Mouse (Mus musculus) retina, postnatal 7 days (tissue): ENCODE measurements around the gene Gm5065.

Experiments used
- DNase-seq: peaks from one replicate; pipeline ENCODE4 v3.0.0-alpha.2; 2012; ENCODE audit warnings: low read depth, low spot score

Gene Gm5065

GRCm38 (mm10) chr7:5350237-5350636 is at the start of gene Gm5065:
TSS of gene Gm5065 (plus strand) at chr7:5350537.
- DNase-seq, result no peak

GRCm38 (mm10) chr7:5327511-5327910 is 22.8 kb upstream of the Gm5065 start:
- no peak for DNase-seq

GRCm38 (mm10) chr7:5350935-5351334 is 598 bp downstream of the Gm5065 start, which contains the start of gene Nlrp2:
TSS of gene Nlrp2 (minus strand) at chr7:5351035.
- DNase-seq, result no peak

GRCm38 (mm10) chr7:5363599-5363998 is 13.3 kb downstream of the Gm5065 start:
- DNase-seq, result no peak

DNA sequence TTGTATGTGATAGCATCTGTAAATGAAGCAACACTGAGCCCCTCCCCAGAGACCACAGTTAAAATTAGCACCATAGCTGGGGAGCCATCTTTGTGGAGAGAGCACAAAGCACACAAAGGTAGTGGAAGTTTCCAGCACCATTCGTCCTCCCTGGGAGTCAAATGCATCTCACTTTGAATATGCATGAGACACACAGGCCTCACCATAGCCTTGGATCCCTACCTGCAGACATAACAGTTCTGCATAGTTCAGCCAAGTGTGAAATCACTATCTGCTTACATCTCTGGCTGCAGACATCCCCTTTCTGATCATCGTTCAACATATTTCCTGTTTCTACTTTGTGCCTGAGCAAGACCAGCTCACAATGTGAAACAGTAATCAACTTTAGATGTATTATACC is 16.4 kb downstream of the Gm5065 start:
- DNase-seq, result no peak

DNA sequence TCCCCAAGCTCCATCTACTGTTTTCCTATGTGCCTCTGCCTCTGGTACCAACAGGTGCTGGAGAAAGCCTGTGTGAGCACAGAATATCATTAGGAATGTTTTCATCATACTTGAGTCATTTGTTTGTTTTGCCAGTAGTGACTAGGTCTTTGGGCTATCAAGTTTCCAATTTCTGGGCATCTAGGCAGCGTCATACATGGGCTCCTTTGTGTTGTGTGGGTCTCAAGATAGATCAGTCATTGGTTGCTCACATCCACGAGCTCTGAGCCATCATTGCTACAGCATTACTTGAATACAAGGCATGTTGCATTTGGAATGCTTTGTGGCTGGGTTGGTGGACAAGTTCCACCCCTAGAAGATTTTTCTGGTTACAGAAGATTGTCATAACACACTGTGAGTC is 55.9 kb downstream of the Gm5065 start:
- no peak for DNase-seq
